Mouse (Mus musculus): ENCODE results near the gene Atp23.

DNA sequence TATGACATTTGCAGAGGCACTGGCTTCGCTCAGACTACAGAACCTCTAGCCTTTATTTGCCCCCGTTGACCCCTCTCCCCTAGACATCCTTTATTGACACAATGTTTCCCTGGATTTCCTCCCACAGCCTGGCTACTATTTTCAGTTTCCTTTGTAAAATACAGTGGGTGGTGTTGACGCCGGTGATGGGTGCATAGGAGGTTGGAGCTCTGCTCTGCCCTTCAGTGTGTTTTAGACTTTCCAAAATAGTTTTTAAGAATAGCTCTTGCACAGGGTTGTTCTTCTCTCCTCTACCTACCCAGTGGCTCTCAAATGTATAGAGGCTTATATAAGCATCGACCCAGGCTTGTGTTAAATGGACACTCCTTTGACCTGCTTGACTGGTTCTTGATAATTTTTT, 48.7 kb upstream of the Atp23 start:
- no peak for TF ChIP-seq CTCF (IDR thresholded peaks at IDR 0.05; ENCODE audit: low read depth, low read length)
- no peak for TF ChIP-seq POLR2A (IDR thresholded peaks at IDR 0.05; ENCODE audit: borderline replicate concordance, low read depth, low read length)
